Mouse (Mus musculus): ENCODE data around the gene Tm7sf2.

DNA sequence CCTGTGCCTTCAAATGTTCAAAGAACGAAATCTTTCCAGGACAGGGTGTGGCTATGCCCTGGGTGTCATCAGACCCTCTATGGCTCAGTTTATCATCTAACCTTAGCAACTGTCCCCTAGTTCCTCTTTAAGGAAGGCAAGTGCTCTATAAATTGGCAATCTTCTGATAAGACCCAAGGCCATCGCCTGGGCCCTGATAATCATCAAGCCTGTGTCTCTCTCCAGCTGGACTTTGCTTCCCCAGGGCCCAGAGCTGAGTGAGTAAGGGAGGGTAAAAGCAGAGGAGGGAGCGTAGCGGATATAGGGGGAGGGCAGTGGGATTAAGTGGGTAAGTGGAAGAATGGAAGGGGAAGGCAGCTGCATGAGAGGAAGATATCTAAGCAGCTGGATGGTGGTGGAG lies 36.3 kb upstream of the Tm7sf2 start:
- TF ChIP-seq MAFK (IDR thresholded peaks at IDR 0.05; ENCODE audit: insufficient read depth, low read depth, low read length) (no peak), CHD2 (IDR thresholded peaks at IDR 0.05; ENCODE audit: low read depth, low read length) (no peak), ZNF384 (IDR thresholded peaks at IDR 0.05; ENCODE audit: low read depth, low read length) (no peak), HCFC1 (IDR thresholded peaks at IDR 0.05; ENCODE audit: borderline replicate concordance, insufficient read depth, low read length) (no peak)

All from ES-E14 (cell line).